Mouse (Mus musculus): ENCODE results near the gene Fbxw11. TPM values are rescaled to one million over a fixed set of nuclear protein-coding genes. Genes with fewer than 3 reads are reported as not detected.

Gene Fbxw11
- total and polyA plus RNA-seq, 3 experiments, result 27.3 to 58.7 (median 47.8) TPM

DNA sequence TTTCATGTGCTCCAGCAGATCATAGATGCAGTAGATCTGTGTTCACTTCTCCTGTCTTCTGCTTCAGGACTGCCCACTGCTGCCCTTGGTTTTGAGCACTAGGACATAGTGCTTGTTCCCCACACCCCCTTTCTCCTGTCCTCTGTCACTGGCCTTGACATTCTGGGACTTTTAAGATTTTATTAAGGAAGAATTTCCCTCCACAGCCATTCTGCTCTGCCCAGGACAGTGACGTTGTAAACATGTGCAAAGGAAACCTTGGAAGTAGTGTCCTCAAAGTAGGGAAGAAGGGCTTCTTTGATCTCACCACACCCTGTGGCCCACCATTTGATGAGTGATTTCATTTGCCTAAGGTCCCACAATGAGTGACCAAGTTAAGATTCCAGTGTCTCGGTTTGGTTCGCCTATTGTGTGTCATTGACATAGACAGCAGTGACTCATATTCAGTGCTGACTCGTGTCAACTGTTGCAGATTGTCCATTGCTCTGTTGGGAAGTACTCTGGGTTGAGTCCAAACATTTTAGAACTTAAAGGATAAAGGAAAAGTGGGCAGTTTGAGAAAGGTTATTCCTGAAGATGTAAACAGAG is 64.0 kb downstream of the Fbxw11 start:
- Histone ChIP-seq H3K79me2 (replicated peaks; ENCODE audit: control insufficient read depth, insufficient read depth, low read length) (peaks cover 10% of the 10 kb centered on the region), H3K9ac (ENCODE audit: low read depth, low read length) (0 out of 2 replicates have a peak overlapping the region, but pooled peaks have one; percentile 20), H3K36me3 (ENCODE audit: control insufficient read depth, insufficient read depth, low read length) (peaks cover 18% of the 10 kb centered on the region), H3K27ac (no peak overlapping the region), H3K4me1 (ENCODE audit: control insufficient read depth, insufficient read depth, low read length) (peaks cover 24% of the 10 kb centered on the region), H3K4me3 (no peak overlapping the region), H3K27me3 (ENCODE audit: control insufficient read depth, insufficient read depth, low read length) (no peaks in the 10 kb centered on the region)
- DNase-seq, result no peak
- WGBS, result 31% methylated on average over 4 of the region's 4 CpGs
- no peak for TF ChIP-seq POLR2A (IDR thresholded peaks at IDR 0.05; ENCODE audit: insufficient read depth, low read depth, low read length)
- no peak for TF ChIP-seq CTCF (IDR thresholded peaks at IDR 0.05)
- TF ChIP-seq EP300 (IDR thresholded peaks at IDR 0.05; ENCODE audit: insufficient read depth, low read depth, low read length), result no peak
- intact Hi-C loops (cut with DNase I), result loop anchor here (5.0 kb wide), 2 partner anchors 64 to 174 kb away; partner anchors contain the start of genes Efcab9, Fbxw11 and Stk10

DNA sequence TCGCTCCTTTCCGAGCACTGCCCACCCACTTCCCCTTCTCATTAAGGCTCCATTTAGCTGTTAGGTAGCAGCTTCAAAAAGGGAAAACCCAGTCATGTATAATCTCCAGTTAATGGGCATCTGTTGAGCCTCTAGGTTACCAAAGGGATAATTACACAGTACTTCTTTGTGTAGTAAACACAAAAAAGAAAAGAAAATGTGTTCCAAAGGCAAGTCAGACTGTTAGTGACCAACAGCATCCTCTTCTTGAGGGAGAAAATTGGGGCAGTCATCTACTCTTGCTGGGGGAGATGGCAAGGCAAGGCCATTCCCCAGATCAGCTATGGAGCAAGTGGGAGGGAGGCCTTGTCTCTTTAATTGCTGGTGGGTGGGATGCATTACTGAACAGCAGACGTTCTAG is 65.0 kb downstream of the Fbxw11 start:
- TF ChIP-seq POLR2A (IDR thresholded peaks at IDR 0.05; ENCODE audit: insufficient read depth, low read depth, low read length) (no peak), CTCF (IDR thresholded peaks at IDR 0.05) (no peak), EP300 (IDR thresholded peaks at IDR 0.05; ENCODE audit: insufficient read depth, low read depth, low read length) (no peak)
- 64% methylated on average over 3 of the region's 3 CpGs for WGBS
- Histone ChIP-seq H3K27me3 (ENCODE audit: control insufficient read depth, insufficient read depth, low read length) (no peaks in the 10 kb centered on the region), H3K79me2 (replicated peaks; ENCODE audit: control insufficient read depth, insufficient read depth, low read length) (peaks cover 10% of the 10 kb centered on the region), H3K4me3 (no peak overlapping the region), H3K9ac (ENCODE audit: low read depth, low read length) (no peak overlapping the region), H3K27ac (no peak overlapping the region), H3K36me3 (ENCODE audit: control insufficient read depth, insufficient read depth, low read length) (peaks cover 14% of the 10 kb centered on the region), H3K4me1 (ENCODE audit: control insufficient read depth, insufficient read depth, low read length) (peaks cover 19% of the 10 kb centered on the region)
- intact Hi-C loops (cut with DNase I), result loop anchor here (5.0 kb wide), 2 partner anchors 65 to 175 kb away; partner anchors contain the start of genes Efcab9, Fbxw11 and Stk10
- no peak for DNase-seq

DNA sequence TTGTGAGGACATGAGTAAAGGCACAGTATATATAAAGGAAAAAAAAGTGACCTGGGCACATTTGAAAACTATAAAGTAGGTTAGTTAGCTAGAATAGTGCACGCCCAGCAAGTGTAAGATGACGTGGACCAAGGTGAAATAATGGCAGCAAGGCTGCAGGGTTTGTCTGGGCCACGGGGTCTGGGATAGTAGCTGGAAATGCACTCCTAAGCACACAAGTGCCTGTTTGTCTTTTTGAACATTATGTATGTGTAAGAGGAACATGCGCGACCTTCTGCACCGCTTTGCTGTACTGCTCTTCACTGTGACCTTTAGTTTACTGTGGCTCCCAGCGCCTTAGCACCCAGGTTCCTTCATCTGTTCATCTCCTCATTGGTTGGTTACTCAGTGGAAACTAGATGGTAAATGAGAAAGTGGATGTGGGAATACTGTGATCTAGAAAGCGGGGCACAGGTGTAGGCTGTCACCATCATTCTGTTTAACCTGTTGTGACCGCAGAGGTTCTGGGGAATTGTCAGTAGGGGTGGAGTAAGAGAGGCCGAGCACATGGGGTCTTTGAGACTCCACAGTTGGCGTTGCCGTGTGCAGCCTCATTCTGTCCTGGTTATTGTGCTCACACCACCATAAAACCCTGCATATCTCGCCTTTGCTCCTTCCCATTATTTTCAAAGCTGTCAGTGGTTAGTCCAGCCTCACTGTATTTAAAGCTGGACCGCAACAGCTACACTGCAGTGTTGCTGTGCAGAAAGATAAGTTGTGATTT is 66.4 kb downstream of the Fbxw11 start:
- 77% methylated on average over 14 of the region's 14 CpGs for WGBS
- no peak for DNase-seq
- intact Hi-C loops (cut with DNase I), result loop anchor here (1.0 to 5.0 kb wide), 5 partner anchors 14 to 258 kb away; partner anchors contain the start of genes Efcab9, Fbxw11 and Stk10

DNA sequence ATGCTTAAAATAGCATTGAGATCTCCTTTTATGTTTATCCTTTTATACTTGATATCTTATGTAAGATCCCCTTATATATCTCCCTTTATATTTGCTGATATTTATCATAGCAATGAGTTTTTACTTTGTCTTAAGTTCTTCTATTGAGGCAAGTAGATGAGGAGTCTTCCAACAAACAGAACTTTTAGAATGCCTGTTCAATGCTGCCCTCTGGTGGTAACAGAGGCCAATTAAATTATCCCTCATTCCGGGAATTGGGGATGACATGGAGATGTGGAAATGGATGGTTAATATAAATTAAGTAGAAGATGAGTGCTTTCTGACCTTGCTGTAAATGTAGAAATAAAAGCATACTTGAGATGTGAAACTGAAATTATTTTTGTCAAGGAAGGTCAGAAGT is 67.0 kb downstream of the Fbxw11 start:
- H3K4me3 ChIP-seq, result no peak overlapping the region
- no peak overlapping the region for H3K9ac ChIP-seq (ENCODE audit: low read depth, low read length)
- peaks cover 9% of the 10 kb centered on the region for H3K79me2 ChIP-seq (replicated peaks; ENCODE audit: control insufficient read depth, insufficient read depth, low read length)
- 4% methylated on average over 1 of the region's 1 CpGs for WGBS
- no peak overlapping the region for H3K27ac ChIP-seq
- no peaks in the 10 kb centered on the region for H3K27me3 ChIP-seq (ENCODE audit: control insufficient read depth, insufficient read depth, low read length)
- H3K4me1 ChIP-seq (ENCODE audit: control insufficient read depth, insufficient read depth, low read length), result peaks cover 10% of the 10 kb centered on the region
- peaks cover 10% of the 10 kb centered on the region; the same call in 1 of the 2 replicates for H3K36me3 ChIP-seq (ENCODE audit: control insufficient read depth, insufficient read depth, low read length)
- intact Hi-C loops (cut with DNase I), result loop anchor here (1.0 to 5.0 kb wide), 5 partner anchors 15 to 259 kb away; partner anchors contain the start of genes Efcab9, Fbxw11 and Stk10
- no peak for TF ChIP-seq EP300 (IDR thresholded peaks at IDR 0.05; ENCODE audit: insufficient read depth, low read depth, low read length)
- no peak for TF ChIP-seq POLR2A (IDR thresholded peaks at IDR 0.05; ENCODE audit: insufficient read depth, low read depth, low read length)
- peak; percentile 92 for TF ChIP-seq CTCF (IDR thresholded peaks at IDR 0.05)
- DNase-seq, result peak; percentile 19 to 27

More for the DNA sequence above, 66.4 kb downstream of the Fbxw11 start:
- no peaks in the 10 kb centered on the region for H3K27me3 ChIP-seq (ENCODE audit: control insufficient read depth, insufficient read depth, low read length)
- H3K9ac ChIP-seq (ENCODE audit: low read depth, low read length), result no peak overlapping the region
- peaks cover 10% of the 10 kb centered on the region for H3K36me3 ChIP-seq (ENCODE audit: control insufficient read depth, insufficient read depth, low read length)
- H3K4me1 ChIP-seq (ENCODE audit: control insufficient read depth, insufficient read depth, low read length), result peaks cover 13% of the 10 kb centered on the region
- no peak overlapping the region for H3K4me3 ChIP-seq
- no peak overlapping the region for H3K27ac ChIP-seq
- H3K79me2 ChIP-seq (replicated peaks; ENCODE audit: control insufficient read depth, insufficient read depth, low read length), result peaks cover 9% of the 10 kb centered on the region
- TF ChIP-seq POLR2A (IDR thresholded peaks at IDR 0.05; ENCODE audit: insufficient read depth, low read depth, low read length), result no peak
- TF ChIP-seq EP300 (IDR thresholded peaks at IDR 0.05; ENCODE audit: insufficient read depth, low read depth, low read length), result no peak
- TF ChIP-seq CTCF (IDR thresholded peaks at IDR 0.05), result no peak

DNA sequence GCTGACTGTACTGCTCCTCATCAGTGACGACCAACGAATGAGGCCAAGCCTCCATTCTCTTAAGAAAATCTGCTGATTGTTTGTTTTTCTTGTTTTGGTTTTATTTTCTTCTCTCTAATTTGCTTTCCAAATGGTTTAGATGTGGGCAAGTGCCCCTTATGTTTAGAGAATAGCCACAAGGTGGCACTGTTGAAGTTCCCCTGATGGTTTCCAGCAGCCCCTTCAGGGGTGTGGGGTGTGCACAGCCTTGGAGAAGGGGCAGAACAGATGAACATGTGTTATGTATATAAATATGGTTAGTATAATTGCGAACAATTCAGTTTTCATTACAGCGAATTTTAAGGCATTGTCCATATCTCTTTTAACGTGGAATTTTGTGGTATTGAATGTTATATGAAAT is 71.7 kb downstream of the Fbxw11 start:
- intact Hi-C loops (cut with DNase I), result loop anchor here (5.0 kb wide), 1 partner anchor 243 kb away; no protein-coding TSS in a partner anchor
- Histone ChIP-seq H3K36me3 (ENCODE audit: control insufficient read depth, insufficient read depth, low read length) (peaks cover 14% of the 10 kb centered on the region), H3K27ac (no peak overlapping the region), H3K4me3 (no peak overlapping the region), H3K9ac (ENCODE audit: low read depth, low read length) (no peak overlapping the region), H3K79me2 (replicated peaks; ENCODE audit: control insufficient read depth, insufficient read depth, low read length) (peaks cover 8% of the 10 kb centered on the region), H3K27me3 (ENCODE audit: control insufficient read depth, insufficient read depth, low read length) (no peaks in the 10 kb centered on the region), H3K4me1 (ENCODE audit: control insufficient read depth, insufficient read depth, low read length) (peaks cover 11% of the 10 kb centered on the region)
- DNase-seq, result no peak
- WGBS, result 72% methylated on average over 5 of the region's 5 CpGs
- no peak for TF ChIP-seq POLR2A (IDR thresholded peaks at IDR 0.05; ENCODE audit: insufficient read depth, low read depth, low read length)
- TF ChIP-seq CTCF (IDR thresholded peaks at IDR 0.05), result peak; percentile 81
- TF ChIP-seq EP300 (IDR thresholded peaks at IDR 0.05; ENCODE audit: insufficient read depth, low read depth, low read length), result no peak

Data from heart, adult 2 months (tissue).